Mouse (Mus musculus) liver, embryonic 15.5 days (tissue): ENCODE measurements around the gene Zdhhc14. TPM values are rescaled to one million over a fixed set of nuclear protein-coding genes. Genes with fewer than 3 reads are reported as not detected.
"Not testable (repeated sequence)": the region's sequence is repeated elsewhere in the genome, so short reads cannot be mapped to it uniquely, and the experiment has no call there.

ENCODE experiments used
- ATAC-seq: fragments of 200-750 bp; cut with Nextera tagmentation; 2 replicates; pipeline ENCODE4 v1.8.0; 2017; ENCODE audit warnings: moderate number of reproducible peaks, mild to moderate bottlenecking, moderate library complexity; ENCODE audit not compliant: insufficient read depth
- H3K27ac ChIP-seq: fragments of 300-500 bp; sonication (generic); replicated peaks from 2 replicates; pipeline ENCODE4 v1.5.1; 2015; ENCODE audit warnings: mild to moderate bottlenecking, inconsistent platforms
- H3K27me3 ChIP-seq: fragments of 300-500 bp; sonication (generic); 2 replicates; pipeline ENCODE4 v1.6.1; 2015; ENCODE audit warnings: mild to moderate bottlenecking, inconsistent platforms
- H3K36me3 ChIP-seq: fragments of 300-500 bp; sonication (generic); replicated peaks from 2 replicates; pipeline ENCODE4 v1.6.1; 2015; ENCODE audit warnings: moderate library complexity, mild to moderate bottlenecking, inconsistent platforms
- H3K4me1 ChIP-seq: fragments of 300-500 bp; sonication (generic); replicated peaks from 2 replicates; pipeline ENCODE4 v1.6.1; 2015; ENCODE audit warnings: inconsistent platforms
- H3K4me2 ChIP-seq: fragments of 300-500 bp; sonication (generic); 2 replicates; pipeline ENCODE4 v1.6.1; 2015; ENCODE audit warnings: moderate library complexity, mild to moderate bottlenecking, inconsistent platforms
- H3K4me3 ChIP-seq: fragments of 300-500 bp; sonication (generic); replicated peaks from 2 replicates; pipeline ENCODE4 v1.5.1; 2015; ENCODE audit warnings: mild to moderate bottlenecking, inconsistent platforms
- H3K9ac ChIP-seq: fragments of 300-500 bp; sonication (generic); 2 replicates; pipeline ENCODE4 v1.6.1; 2015; ENCODE audit warnings: moderate library complexity, mild to moderate bottlenecking, inconsistent platforms
- H3K9me3 ChIP-seq: fragments of 300-500 bp; sonication (generic); replicated peaks from 2 replicates; pipeline ENCODE4 v1.6.1; 2016; ENCODE audit warnings: inconsistent platforms
- WGBS: fragments of 180-500 bp; shearing (Covaris S2); methylation state at CpG from one replicate; pipeline ENCODE4 v1.1.7; 2015; ENCODE audit warnings: mixed read lengths; ENCODE audit not compliant: insufficient replicate concordance; 5-methylcytosine and 5-hydroxymethylcytosine counted together
- polyA plus RNA-seq: library from polyadenylated mRNA; unstranded; fragments of >200 nt; fragmentation: Nextera tagmentation; extraction: Ambion mirVana; gene quantifications from 2 replicates; pipeline ENCODE4 v1.2.1, GENCODE M21; 2015

Zdhhc14 gene
- polyA plus RNA-seq, 1 experiment from 2014 or later = 6.9 TPM

- 66% methylated on average over 8 of the region's 8 CpGs for WGBS
- H3K4me1 ChIP-seq = peaks cover 12% of the 10 kb centered on the region; the same call in 1 of the 2 replicates
- H3K9me3 ChIP-seq = no peaks in the 10 kb centered on the region
- no peak overlapping the region for H3K27ac ChIP-seq
- H3K9ac ChIP-seq = no peak overlapping the region
- ATAC-seq = no peak
- no peaks in the 10 kb centered on the region for H3K36me3 ChIP-seq
- H3K27me3 ChIP-seq = no peaks in the 10 kb centered on the region
- H3K4me3 ChIP-seq = no peak overlapping the region
- no peak overlapping the region for H3K4me2 ChIP-seq
These were observed 113.8 kb downstream of the Zdhhc14 start for GRCm38 (mm10) chr17:5606151-5606591.

DNA sequence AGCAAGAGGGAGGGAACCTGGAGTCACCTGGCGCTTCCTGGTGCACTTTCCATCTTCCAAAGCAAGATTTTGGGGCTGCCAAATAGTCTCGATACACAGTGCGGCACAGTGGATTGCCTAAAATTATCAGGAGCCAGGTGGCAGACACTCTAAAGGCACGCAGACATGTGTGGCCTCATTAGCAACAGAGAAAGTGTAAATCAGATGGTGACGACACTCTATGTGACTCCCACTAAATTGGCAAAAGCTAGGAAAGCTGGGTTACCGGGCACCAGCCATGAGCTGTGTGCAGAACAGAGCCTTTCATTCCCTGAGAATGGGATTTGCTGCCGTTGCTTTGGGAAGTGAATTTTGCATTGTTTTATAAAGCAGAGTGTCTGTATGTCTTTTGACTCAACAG, 115.0 kb downstream of the Zdhhc14 start:
- Histone ChIP-seq H3K36me3 (no peaks in the 10 kb centered on the region), H3K27ac (no peak overlapping the region), H3K4me1 (peaks cover 9% of the 10 kb centered on the region; the same call in 1 of the 2 replicates), H3K4me2 (no peak overlapping the region), H3K27me3 (no peaks in the 10 kb centered on the region), H3K4me3 (no peak overlapping the region), H3K9ac (no peak overlapping the region), H3K9me3 (no peaks in the 10 kb centered on the region)
- no peak for ATAC-seq
- 83% methylated on average over 7 of the region's 7 CpGs for WGBS

- H3K9me3 ChIP-seq = no peaks in the 10 kb centered on the region
- H3K4me2 ChIP-seq = no peak overlapping the region
- no peaks in the 10 kb centered on the region for H3K36me3 ChIP-seq
- no peak overlapping the region for H3K27ac ChIP-seq
- no peak overlapping the region for H3K4me3 ChIP-seq
- WGBS = 81% methylated on average over 4 of the region's 4 CpGs
- peak; percentile 44; the same call in 1 of the 2 replicates for ATAC-seq
- H3K4me1 ChIP-seq = peaks cover 20% of the 10 kb centered on the region
- no peaks in the 10 kb centered on the region for H3K27me3 ChIP-seq
- no peak overlapping the region for H3K9ac ChIP-seq
These were observed 117.7 kb downstream of the Zdhhc14 start for GRCm38 (mm10) chr17:5609875-5610552.

GRCm38 (mm10) chr17:5612236-5612635, 119.9 kb downstream of the Zdhhc14 start:
- peaks cover 20% of the 10 kb centered on the region for H3K4me1 ChIP-seq
- no peaks in the 10 kb centered on the region for H3K9me3 ChIP-seq
- H3K36me3 ChIP-seq = no peaks in the 10 kb centered on the region
- no peak for ATAC-seq
- no peaks in the 10 kb centered on the region for H3K27me3 ChIP-seq
- H3K27ac ChIP-seq = no peak overlapping the region
- no peak overlapping the region for H3K9ac ChIP-seq
- WGBS = 62% methylated on average over 4 of the region's 4 CpGs
- no peak overlapping the region for H3K4me2 ChIP-seq
- no peak overlapping the region for H3K4me3 ChIP-seq

- peaks cover 16% of the 10 kb centered on the region for H3K4me1 ChIP-seq
- 33% methylated on average over 9 of the region's 9 CpGs for WGBS
These were observed 122.5 kb downstream of the Zdhhc14 start for GRCm38 (mm10) chr17:5614771-5615318.

DNA sequence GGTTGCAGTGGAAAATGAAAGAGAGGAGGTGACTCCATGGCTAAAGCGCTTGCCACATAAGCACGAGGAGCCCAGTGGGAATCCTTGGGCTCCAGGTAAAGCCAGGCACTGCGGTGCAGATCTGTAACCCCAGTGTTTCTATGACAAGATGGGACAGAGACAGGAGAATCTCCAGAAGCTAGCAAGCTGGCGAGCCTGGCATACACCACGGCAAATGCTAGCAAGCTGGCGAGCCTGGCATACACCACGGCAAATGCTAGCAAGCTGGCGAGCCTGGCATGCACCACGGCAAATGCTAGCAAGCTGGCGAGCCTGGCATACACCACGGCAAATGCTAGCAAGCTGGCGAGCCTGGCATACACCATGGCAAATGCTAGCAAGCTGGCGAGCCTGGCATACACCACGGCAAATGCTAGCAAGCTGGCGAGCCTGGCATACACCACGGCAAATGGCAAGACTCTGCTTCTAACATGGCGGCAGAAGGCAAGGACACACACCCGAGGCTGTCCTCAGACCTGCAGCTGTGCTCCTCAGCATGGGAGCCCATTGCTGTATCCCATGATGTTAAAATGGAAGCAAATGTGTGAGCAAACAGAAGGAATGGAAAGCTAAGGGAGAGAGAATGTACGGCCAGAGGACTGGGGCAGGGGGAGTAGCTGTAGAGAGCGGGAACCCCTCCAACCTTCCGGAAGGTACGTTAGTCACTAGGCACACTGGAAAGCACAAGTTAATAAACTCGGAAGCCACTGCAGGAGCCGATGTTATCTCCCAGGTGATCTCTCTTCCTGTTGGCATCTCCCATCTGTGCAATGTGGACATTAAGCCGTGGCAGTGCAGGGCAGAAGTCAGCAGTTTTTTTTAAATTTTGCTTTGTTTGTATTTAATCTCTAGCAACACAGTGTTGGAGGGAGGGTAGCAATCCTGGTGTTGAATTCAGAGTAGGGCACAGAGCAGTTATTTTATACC, 129.6 kb downstream of the Zdhhc14 start:
- Histone ChIP-seq H3K9ac (no peak overlapping the region), H3K4me1 (peaks cover 41% of the 10 kb centered on the region), H3K4me2 (no peak overlapping the region), H3K9me3 (no peaks in the 10 kb centered on the region), H3K27ac (no peak overlapping the region), H3K27me3 (no peaks in the 10 kb centered on the region), H3K36me3 (no peaks in the 10 kb centered on the region), H3K4me3 (no peak overlapping the region)
- 82% methylated on average over 25 of the region's 25 CpGs for WGBS
- no peak for ATAC-seq

More at GRCm38 (mm10) chr17:5614771-5615318, 122.5 kb downstream of the Zdhhc14 start:
- no peaks in the 10 kb centered on the region for H3K9me3 ChIP-seq
- no peak overlapping the region for H3K27ac ChIP-seq
- no peaks in the 10 kb centered on the region for H3K36me3 ChIP-seq
- ATAC-seq = peak; percentile 54
- H3K27me3 ChIP-seq = no peaks in the 10 kb centered on the region
- no peak overlapping the region; the same call in 1 of the 2 replicates for H3K4me2 ChIP-seq
- H3K4me3 ChIP-seq = no peak overlapping the region
- no peak overlapping the region for H3K9ac ChIP-seq

GRCm38 (mm10) chr17:5622764-5623163, 130.4 kb downstream of the Zdhhc14 start:
- peak; percentile 54; the same call in 1 of the 2 replicates for ATAC-seq
- Histone ChIP-seq H3K4me2 (no peak overlapping the region), H3K4me3 (no peak overlapping the region), H3K9ac (no peak overlapping the region), H3K4me1 (peaks cover 41% of the 10 kb centered on the region), H3K27ac (no peak overlapping the region), H3K36me3 (no peaks in the 10 kb centered on the region), H3K9me3 (no peaks in the 10 kb centered on the region), H3K27me3 (no peaks in the 10 kb centered on the region)
- 48% methylated on average over 6 of the region's 6 CpGs for WGBS

GRCm38 (mm10) chr17:5623181-5623580, 130.8 kb downstream of the Zdhhc14 start:
- Histone ChIP-seq H3K36me3 (no peaks in the 10 kb centered on the region), H3K9me3 (no peaks in the 10 kb centered on the region), H3K27me3 (no peaks in the 10 kb centered on the region), H3K9ac (no peak overlapping the region), H3K27ac (no peak overlapping the region), H3K4me1 (peaks cover 41% of the 10 kb centered on the region), H3K4me2 (no peak overlapping the region), H3K4me3 (no peak overlapping the region)
- ATAC-seq = no peak

DNA sequence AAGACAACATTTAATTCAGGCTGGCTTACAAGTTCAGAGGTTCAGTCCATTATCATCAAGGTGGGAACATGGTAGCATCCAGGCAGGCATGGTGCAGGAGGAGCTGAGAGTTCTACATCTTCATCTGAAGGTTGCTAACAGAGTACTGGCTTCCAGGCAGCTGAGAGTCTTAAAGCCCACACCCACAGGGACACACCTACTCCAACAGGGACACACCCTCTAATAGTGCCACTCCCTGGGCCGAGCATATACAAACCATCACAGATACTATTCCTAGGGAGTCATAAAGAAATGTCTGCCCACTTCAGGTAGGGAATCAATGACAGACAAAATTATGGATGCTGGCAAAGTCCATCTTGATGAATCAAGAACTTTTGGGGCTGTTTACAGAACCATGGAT, 132.5 kb downstream of the Zdhhc14 start:
- not testable (repeated sequence) for H3K4me3 ChIP-seq, H3K9ac ChIP-seq, H3K27me3 ChIP-seq, H3K36me3 ChIP-seq, H3K27ac ChIP-seq, H3K9me3 ChIP-seq
- H3K4me2 ChIP-seq = peak overlapping the region; percentile 40; the same call in 1 of the 2 replicates
- ATAC-seq = peak; percentile 66
- peaks cover 41% of the 10 kb centered on the region for H3K4me1 ChIP-seq
- 23% methylated on average over 1 of the region's 1 CpGs for WGBS

DNA sequence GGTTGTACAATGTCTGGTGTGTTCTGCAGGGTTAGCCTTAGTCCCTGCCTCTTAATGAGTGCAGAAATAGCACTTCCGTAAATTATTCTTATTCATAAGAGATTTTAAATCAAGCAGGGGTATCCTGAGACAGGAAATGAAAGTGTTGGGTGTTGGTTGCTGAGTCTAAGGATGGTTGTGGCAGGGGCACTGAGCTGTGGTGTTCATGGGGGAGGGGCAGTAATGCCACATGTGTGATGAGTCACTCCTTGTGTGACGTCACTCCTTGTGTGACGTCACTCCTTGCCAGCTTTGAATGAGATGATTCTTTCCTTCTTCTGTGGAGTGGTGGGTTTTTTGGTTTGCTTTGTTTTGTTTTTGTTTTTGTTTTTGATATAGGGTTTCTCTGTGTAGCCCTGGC, 134.0 kb downstream of the Zdhhc14 start:
- H3K27ac ChIP-seq = no peak overlapping the region

GRCm38 (mm10) chr17:5627664-5628063, 135.3 kb downstream of the Zdhhc14 start:
- Histone ChIP-seq H3K9me3 (no peaks in the 10 kb centered on the region), H3K4me3 (no peak overlapping the region), H3K27ac (no peak overlapping the region), H3K36me3 (no peaks in the 10 kb centered on the region), H3K4me1 (peaks cover 33% of the 10 kb centered on the region), H3K4me2 (no peak overlapping the region), H3K27me3 (no peaks in the 10 kb centered on the region), H3K9ac (no peak overlapping the region)
- no peak for ATAC-seq
- WGBS = 84% methylated on average over 5 of the region's 5 CpGs

More for the DNA sequence above, 134.0 kb downstream of the Zdhhc14 start:
- H3K27me3 ChIP-seq = no peaks in the 10 kb centered on the region
- H3K4me3 ChIP-seq = no peak overlapping the region
- peaks cover 41% of the 10 kb centered on the region for H3K4me1 ChIP-seq
- no peak overlapping the region for H3K4me2 ChIP-seq
- 42% methylated on average over 3 of the region's 3 CpGs for WGBS
- H3K36me3 ChIP-seq = no peaks in the 10 kb centered on the region
- no peaks in the 10 kb centered on the region for H3K9me3 ChIP-seq
- H3K9ac ChIP-seq = no peak overlapping the region
- no peak for ATAC-seq
